ENCODE assay signal across 10 mouse cellular contexts in the genomic region with DNA sequence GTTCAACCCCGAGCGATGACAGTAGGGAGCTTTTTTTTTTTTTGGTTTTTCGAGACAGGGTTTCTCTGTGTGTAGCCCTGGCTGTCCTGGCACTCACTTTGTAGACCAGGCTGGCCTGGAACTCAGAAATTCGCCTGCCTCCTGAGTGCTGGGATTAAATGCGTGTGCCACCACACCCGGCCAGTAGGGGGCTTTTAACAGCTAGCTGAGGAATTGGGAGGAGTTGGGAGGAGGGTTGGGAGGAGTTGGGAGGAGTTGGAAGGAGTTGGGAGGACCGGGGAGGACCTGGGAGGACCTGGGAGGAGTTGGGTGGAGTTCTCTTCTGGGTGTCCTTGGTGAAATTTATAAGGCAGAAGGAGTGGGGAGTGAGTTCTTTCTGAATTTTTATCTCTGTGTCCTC. TPM values are rescaled to one million over a fixed set of nuclear protein-coding genes. Genes with fewer than 3 reads are reported as not detected.
DNase-seq lines count a peak whose midpoint lies in the region; ATAC-seq and TF ChIP-seq lines count a peak whose summit lies in the region.
"Not testable (repeated sequence)": the region's sequence is repeated elsewhere in the genome, so short reads cannot be mapped to it uniquely, and the experiment has no call there.
"Had no signal": no experiment of that assay in that cellular context is flagged by ENCODE, and none has a peak within 500 bp of the region (broad histone marks: within the 10 kb centered on the region; RNA-seq: fewer than 3 reads in every experiment).

No protein-coding gene starts in this region.

- H3K27ac ChIP-seq in hindbrain, embryonic 11.5 days (ENCODE audit: low read depth, low read length); layer of hippocampus, adult 2 months; lung, embryonic 14.5 days (ENCODE audit: low read depth): not testable (repeated sequence)

- not testable (repeated sequence) for H3K4me2 ChIP-seq in hindbrain, embryonic 11.5 days (replicated peaks; ENCODE audit: low read depth, low read length); lung, embryonic 14.5 days

- TF ChIP-seq CTCF in layer of hippocampus, adult 2 months (conservative IDR thresholded peaks at IDR 0.05): peak; percentile 65
- TF ChIP-seq CTCF in lung, embryonic 14.5 days (IDR thresholded peaks at IDR 0.05; ENCODE audit: low read depth): peak; percentile 62

- not testable (repeated sequence) for H3K9me3 ChIP-seq in hindbrain, embryonic 11.5 days (ENCODE audit: control insufficient read depth, low read length); lung, embryonic 14.5 days (ENCODE audit: low read depth, low read length)

- H3K4me3 ChIP-seq in hindbrain, embryonic 11.5 days (ENCODE audit: low read depth, low read length); layer of hippocampus, adult 2 months; lung, embryonic 14.5 days (ENCODE audit: low read depth, low read length): not testable (repeated sequence)

- DNase-seq in R1 (ENCODE audit: low read depth, low spot score): peak; percentile 75
- DNase-seq in cerebellum, adult 18-20 months: peak; percentile 58 to 61
- peak; percentile 20 to 38 for DNase-seq in frontal cortex, postnatal 25 days (ENCODE audit: low spot score in 2 of 2)
- peak; percentile 41 for DNase-seq in hindbrain, embryonic 11.5 days (ENCODE audit: low spot score)
- peak; percentile 36 to 44 for DNase-seq in layer of hippocampus, adult 2 months (ENCODE audit: low spot score in 2 of 2)
- DNase-seq in lung, embryonic 14.5 days: peak; percentile 56
- peak; percentile 59 for DNase-seq in right cerebral cortex, postnatal 14 days
- DNase-seq in urinary bladder, postnatal 25 days (ENCODE audit: low spot score): peak; percentile 44

- 56% methylated on average over 7 of the region's 7 CpGs for WGBS in hindbrain, embryonic 11.5 days
- 55% methylated on average over 7 of the region's 7 CpGs for WGBS in lung, embryonic 14.5 days

- not testable (repeated sequence) for H3K9ac ChIP-seq in hindbrain, embryonic 11.5 days (ENCODE audit: low read depth, low read length); lung, embryonic 14.5 days

- H3K4me1 ChIP-seq in hindbrain, embryonic 11.5 days (replicated peaks; ENCODE audit: control insufficient read depth, insufficient read depth, low read length); lung, embryonic 14.5 days (ENCODE audit: insufficient read depth): not testable (repeated sequence)

- ATAC-seq in hindbrain, embryonic 11.5 days (ENCODE audit: low FRiP score); lung, embryonic 14.5 days (ENCODE audit: insufficient read depth): not testable (repeated sequence)

- not testable (repeated sequence) for H3K27me3 ChIP-seq in hindbrain, embryonic 11.5 days (ENCODE audit: control insufficient read depth, insufficient read depth, low read length); lung, embryonic 14.5 days (ENCODE audit: insufficient read depth, low read length)

- not testable (repeated sequence) for H3K36me3 ChIP-seq in hindbrain, embryonic 11.5 days (ENCODE audit: control insufficient read depth, insufficient read depth, low read length); lung, embryonic 14.5 days (ENCODE audit: insufficient read depth)

RNA-seq across cellular contexts. Expression of gene Dock6, which starts 16.9 kb away (rescaled TPM):
- 16.3 and 21.4 TPM in 2 replicates for polyA plus RNA-seq in hindbrain, embryonic 11.5 days (2014; fragmentation: Nextera tagmentation; extraction: Ambion mirVana)
- total RNA-seq in layer of hippocampus, adult 2 months (2021): 10 to 100 TPM; 12.2 to 13.6 TPM
- polyA plus RNA-seq in lung, embryonic 14.5 days (2014; fragmentation: Nextera tagmentation; extraction: Ambion mirVana): 52.3 and 60.9 TPM in 2 replicates

RNA-seq across cellular contexts. Expression of gene Angptl8, which starts 34.0 kb away (rescaled TPM):
- polyA plus RNA-seq in hindbrain, embryonic 11.5 days (2014; fragmentation: Nextera tagmentation; extraction: Ambion mirVana): 0.74 TPM in 1 of 2 replicates, not detected in the other
- not detected for total RNA-seq in layer of hippocampus, adult 2 months (2021)
- 1.3 and 1.9 TPM in 2 replicates for polyA plus RNA-seq in lung, embryonic 14.5 days (2014; fragmentation: Nextera tagmentation; extraction: Ambion mirVana)
- total RNA-seq: left cerebral cortex, adult 8-10 months had no signal
- polyA plus RNA-seq: macrophage had no signal

RNA-seq across cellular contexts. Expression of gene Rab3d, which starts 48.7 kb away (rescaled TPM):
- 8.6 and 9.5 TPM in 2 replicates for polyA plus RNA-seq in hindbrain, embryonic 11.5 days (2014; fragmentation: Nextera tagmentation; extraction: Ambion mirVana)
- total RNA-seq in layer of hippocampus, adult 2 months (2021): 10 to 100 TPM; 16.7 to 18.8 TPM
- polyA plus RNA-seq in lung, embryonic 14.5 days (2014; fragmentation: Nextera tagmentation; extraction: Ambion mirVana): 8.6 and 8.8 TPM in 2 replicates

RNA-seq across cellular contexts. Expression of gene Ccdc159, which starts 58.0 kb away (rescaled TPM):
- 3.3 and 3.9 TPM in 2 replicates for polyA plus RNA-seq in hindbrain, embryonic 11.5 days (2014; fragmentation: Nextera tagmentation; extraction: Ambion mirVana)
- total RNA-seq in layer of hippocampus, adult 2 months (2021): 10 to 100 TPM; 18.9 to 21.4 TPM
- 2.8 and 4.9 TPM in 2 replicates for polyA plus RNA-seq in lung, embryonic 14.5 days (2014; fragmentation: Nextera tagmentation; extraction: Ambion mirVana)

RNA-seq across cellular contexts. Expression of gene Tmem205, which starts 58.1 kb away (rescaled TPM):
- 34.7 and 39.3 TPM in 2 replicates for polyA plus RNA-seq in hindbrain, embryonic 11.5 days (2014; fragmentation: Nextera tagmentation; extraction: Ambion mirVana)
- 10 to 100 TPM; 44.4 to 45.9 TPM for total RNA-seq in layer of hippocampus, adult 2 months (2021)
- 39.5 and 40.1 TPM in 2 replicates for polyA plus RNA-seq in lung, embryonic 14.5 days (2014; fragmentation: Nextera tagmentation; extraction: Ambion mirVana)
